Mouse (Mus musculus) cortical plate, adult 2 months (tissue): ENCODE results near the gene Podn.

Experiments
- CTCF ChIP-seq: fragments of 200-500 bp; IDR thresholded peaks from 2 replicates; pipeline ENCODE4 v1.5.1; 2011; ENCODE audit warnings: mild to moderate bottlenecking, control low read depth, low read length; ENCODE audit not compliant: insufficient read depth; ENCODE audit errors: extremely low read depth
- POLR2A ChIP-seq: fragments of 200-500 bp; IDR thresholded peaks from 2 replicates; pipeline ENCODE4 v1.6.1; 2011; ENCODE audit warnings: mild to moderate bottlenecking, low read length, control low read depth; ENCODE audit not compliant: insufficient read depth; ENCODE audit errors: extremely low read depth

- TF ChIP-seq CTCF: no peak
- no peak for TF ChIP-seq POLR2A
Measured at GRCm38 (mm10) chr4:107975004-107975403, 121.2 kb downstream of the Podn start.
